Mouse (Mus musculus) frontal cortex, postnatal 14 days (tissue): Measurements from ENCODE around the gene Rnls.

ENCODE experiments used
- DNase-seq, 2 experiments: peaks; one replicate each; pipeline ENCODE4 v3.0.0; 2022; ENCODE audit warnings: low spot score in 2 of 2

Gene Rnls

GRCm38 (mm10) chr19:33102783-33103139 lies 289.3 kb downstream of the Rnls start:
- DNase-seq, result no peak

DNA sequence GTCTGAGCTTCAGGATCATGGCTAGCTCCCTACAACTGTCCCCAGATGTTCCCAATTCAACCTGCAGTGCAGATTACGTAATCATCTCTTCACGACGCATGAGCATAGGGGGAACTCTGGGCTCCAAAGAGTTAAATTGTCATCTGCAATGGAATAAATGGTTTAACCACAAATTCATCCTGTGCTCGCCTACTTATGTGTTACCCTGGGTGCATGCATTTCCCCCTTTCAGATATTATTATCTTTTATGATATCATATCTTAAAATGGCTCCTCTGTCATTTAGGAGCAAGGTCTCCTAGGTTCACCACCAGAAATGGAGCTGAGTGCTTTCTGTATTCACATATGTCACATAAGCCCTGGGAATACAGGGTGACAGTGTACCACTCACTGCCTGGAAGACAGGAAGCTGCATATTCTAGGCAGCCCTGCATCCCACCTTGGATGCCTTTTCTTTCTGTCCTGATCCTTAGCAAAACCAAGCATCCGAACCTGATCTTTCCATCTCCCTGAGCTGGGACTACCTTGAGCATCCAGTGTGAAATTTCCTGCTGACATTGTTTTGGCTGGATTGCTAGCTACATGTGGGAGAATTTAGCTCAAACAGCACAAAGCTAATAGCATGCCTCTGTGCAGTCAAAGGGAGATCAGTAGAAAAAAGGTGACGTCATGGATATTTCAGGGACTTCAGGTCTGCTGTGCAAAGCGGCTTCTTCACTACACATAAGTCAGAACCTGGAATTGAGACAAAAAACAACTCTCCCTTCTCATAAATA lies 289.9 kb downstream of the Rnls start:
- DNase-seq, result no peak

- DNase-seq, result no peak
These were observed 290.7 kb downstream of the Rnls start for GRCm38 (mm10) chr19:33101093-33102007.

- no peak for DNase-seq
These were observed 291.5 kb downstream of the Rnls start for GRCm38 (mm10) chr19:33100598-33100997.

DNA sequence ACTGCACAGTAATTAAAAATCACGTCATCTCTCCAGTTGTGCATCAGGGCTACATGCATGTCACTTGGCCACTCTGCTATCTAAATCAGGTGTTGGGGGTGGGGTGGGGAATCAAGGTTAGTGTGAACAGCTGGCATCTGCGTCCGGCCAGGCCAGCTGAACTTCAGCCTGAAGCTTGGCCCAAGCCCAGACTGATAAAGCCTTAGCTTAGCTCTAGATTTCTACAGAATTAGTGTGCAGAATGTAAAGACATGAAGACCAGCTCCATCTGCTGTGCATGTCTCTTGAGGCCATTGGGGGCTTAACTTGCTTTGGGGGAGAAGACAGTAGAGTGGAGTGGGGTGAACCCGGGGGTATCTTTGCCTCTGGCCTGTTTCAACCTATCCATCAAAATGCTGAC lies 292.1 kb downstream of the Rnls start:
- no peak for DNase-seq

- no peak for DNase-seq
These were observed 292.8 kb downstream of the Rnls start for GRCm38 (mm10) chr19:33099201-33099788.

DNA sequence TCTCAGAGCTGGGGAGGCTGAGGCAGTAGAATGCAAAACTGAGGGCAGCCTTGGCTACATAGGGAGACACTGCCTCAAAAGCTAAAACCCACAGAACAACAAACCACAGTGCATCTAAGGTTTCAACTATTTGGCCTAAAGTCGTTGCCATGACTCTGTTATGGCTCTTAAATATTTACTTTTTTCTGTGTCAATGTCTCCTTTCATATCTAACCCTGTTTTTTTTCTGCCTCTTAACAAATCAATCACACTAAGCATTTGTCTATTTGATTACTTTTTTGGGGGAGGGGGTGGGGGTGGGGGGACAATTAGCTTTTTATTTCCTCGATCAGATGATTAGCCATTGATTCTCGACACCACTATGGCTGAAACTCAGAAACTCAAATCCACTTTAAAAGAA lies 294.4 kb downstream of the Rnls start:
- DNase-seq, result no peak

DNA sequence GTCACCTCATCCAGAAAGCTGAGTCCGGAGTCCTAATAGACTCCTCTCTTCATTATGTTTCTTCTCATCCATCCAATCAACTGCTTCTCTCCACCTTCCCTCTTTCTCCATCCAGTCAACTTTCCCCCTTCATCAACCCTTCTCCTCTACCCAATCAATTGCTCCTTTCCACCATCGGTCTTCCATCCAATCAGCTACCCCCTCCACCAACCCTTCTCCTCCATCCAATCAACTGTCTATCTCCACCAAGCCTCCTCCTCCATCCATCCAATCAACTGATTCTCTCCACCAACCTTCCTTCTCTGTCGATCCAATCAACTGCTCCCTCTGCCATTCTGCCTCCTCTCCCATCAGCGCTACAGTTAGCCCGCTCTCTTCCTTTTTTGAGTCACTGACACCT lies 295.5 kb downstream of the Rnls start:
- DNase-seq, result no peak

GRCm38 (mm10) chr19:33092575-33092974 lies 299.5 kb downstream of the Rnls start:
- DNase-seq, result no peak

DNA sequence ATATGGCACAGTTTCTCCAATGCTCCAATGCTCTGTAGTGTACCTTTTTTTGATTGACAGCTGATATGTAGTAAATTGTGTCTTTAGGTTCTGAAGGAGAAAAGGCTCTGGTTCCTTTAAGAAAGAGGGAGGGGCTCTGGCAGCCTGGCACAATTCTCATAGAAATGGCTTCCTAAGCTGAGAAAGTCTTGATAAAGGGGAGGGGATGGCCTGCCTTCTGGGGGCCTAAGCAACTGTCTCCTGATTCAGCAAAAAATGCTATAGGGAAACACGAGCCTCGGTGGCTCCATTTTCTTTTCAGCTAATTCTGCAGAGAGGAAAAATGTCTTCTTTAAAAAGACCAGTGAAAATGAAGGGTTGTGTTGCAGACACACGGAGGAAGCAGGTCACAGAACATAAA lies 300.8 kb downstream of the Rnls start:
- DNase-seq, result no peak

DNA sequence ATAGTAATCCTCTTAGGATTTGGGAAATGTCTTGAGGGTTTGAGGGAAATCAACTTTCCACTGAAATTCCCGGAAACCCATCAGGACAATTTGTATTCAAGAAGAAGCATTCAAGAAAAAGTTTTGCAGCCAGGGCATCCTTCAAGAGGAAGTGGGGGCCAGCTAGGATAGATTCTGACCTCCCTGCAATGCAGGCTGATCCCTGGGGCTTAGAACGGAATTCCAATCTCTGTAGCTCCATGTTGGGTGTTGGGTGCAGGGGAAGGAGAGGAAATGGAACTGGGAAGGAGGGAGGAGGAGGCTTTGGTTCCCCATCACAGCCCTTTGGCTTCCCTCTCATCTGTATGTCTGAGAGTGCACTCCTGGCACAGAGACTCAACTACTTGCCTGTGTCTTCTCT lies 303.2 kb downstream of the Rnls start:
- no peak for DNase-seq

DNA sequence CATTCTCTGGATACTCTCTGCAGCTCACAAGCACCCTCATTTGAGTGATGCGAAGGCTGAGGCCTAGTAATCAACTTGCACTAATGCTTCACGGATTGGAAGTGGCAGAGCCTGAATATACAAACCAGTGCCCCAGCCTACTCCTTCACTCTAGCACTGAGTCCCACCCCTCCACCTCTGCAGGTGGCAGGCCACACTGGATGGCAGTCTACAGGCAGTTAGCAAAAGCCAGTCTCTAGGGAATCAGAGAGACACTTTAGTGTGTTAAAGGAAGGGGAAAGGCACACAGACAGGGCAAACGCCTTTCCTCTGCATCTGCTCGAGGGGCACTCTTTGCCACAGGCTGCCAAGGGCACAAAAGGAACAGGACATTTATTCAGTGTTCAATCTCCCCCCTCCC lies 304.1 kb downstream of the Rnls start:
- DNase-seq, result no peak
